Mouse (Mus musculus) layer of hippocampus, adult 18-20 months (tissue): ENCODE results near the gene Adam19. TPM values are rescaled to one million over a fixed set of nuclear protein-coding genes. Genes with fewer than 3 reads are reported as not detected.
"Not testable (repeated sequence)": the region's sequence is repeated elsewhere in the genome, so short reads cannot be mapped to it uniquely, and the experiment has no call there.

ENCODE experiments used
- DNase-seq, 2 experiments: peaks; one replicate each; pipeline ENCODE4 v3.0.0; 2022; ENCODE audit warnings: low spot score in 2 of 2
- long read RNA-seq: library from polyadenylated mRNA; stranded (forward); transcript quantifications from one replicate; pipeline ENCODE4 v2.0.0, GENCODE M21; 2021
- total RNA-seq, 2 experiments: library from RNA; stranded (reverse); gene quantifications; 2 replicates each; pipeline ENCODE4 v1.2.3; 2021

Gene Adam19
- total RNA-seq = 10 to 100 TPM; 10.5 to 10.9 TPM
- long read RNA-seq, full-length matches to known transcripts = 5 of 16 reads
- long read RNA-seq, partial matches to known transcripts = 2 of 16 reads
- long read RNA-seq, other reads (novel, unspliced or antisense) = 9 of 16 reads

GRCm38 (mm10) chr11:46055896-46056769 is at the start of gene Adam19:
Gene Adam19, plus strand, starts transcription at chr11:46055992.
- peak in 1 of 2 experiments; percentile 62 for DNase-seq

GRCm38 (mm10) chr11:46016061-46016460 is 39.7 kb upstream of the Adam19 start:
- peak; percentile 37 to 82 for DNase-seq

- DNase-seq = no peak
These were observed 35.5 kb upstream of the Adam19 start for GRCm38 (mm10) chr11:46020246-46020645.

- DNase-seq = no peak
These were observed 33.9 kb upstream of the Adam19 start for GRCm38 (mm10) chr11:46021850-46022249.

- no peak for DNase-seq
These were observed 32.8 kb upstream of the Adam19 start for GRCm38 (mm10) chr11:46022983-46023382.

GRCm38 (mm10) chr11:46025962-46026392 is 29.8 kb upstream of the Adam19 start:
- no peak for DNase-seq

GRCm38 (mm10) chr11:46027952-46028814 is 27.6 kb upstream of the Adam19 start:
- DNase-seq = no peak

- DNase-seq = no peak
These were observed 26.3 kb upstream of the Adam19 start for GRCm38 (mm10) chr11:46029485-46029884.

GRCm38 (mm10) chr11:46030026-46030425 is 25.8 kb upstream of the Adam19 start:
- DNase-seq = no peak

GRCm38 (mm10) chr11:46031470-46031869 is 24.3 kb upstream of the Adam19 start:
- no peak for DNase-seq

- no peak for DNase-seq
These were observed 22.8 kb upstream of the Adam19 start for GRCm38 (mm10) chr11:46032956-46033355.

- no peak for DNase-seq
These were observed 19.4 kb upstream of the Adam19 start for GRCm38 (mm10) chr11:46036374-46036773.

- DNase-seq = no peak
These were observed 16.9 kb upstream of the Adam19 start for GRCm38 (mm10) chr11:46038901-46039300.

- peak in 1 of 2 experiments; percentile 16 for DNase-seq
These were observed 16.5 kb upstream of the Adam19 start for GRCm38 (mm10) chr11:46039335-46039734.

- DNase-seq = no peak
These were observed 14.8 kb upstream of the Adam19 start for GRCm38 (mm10) chr11:46040841-46041556.

- DNase-seq = no peak
These were observed 14.1 kb upstream of the Adam19 start for GRCm38 (mm10) chr11:46041607-46042267.

- DNase-seq = no peak
These were observed 11.0 kb upstream of the Adam19 start for GRCm38 (mm10) chr11:46044781-46045180.

- DNase-seq = no peak
These were observed 8.5 kb upstream of the Adam19 start for GRCm38 (mm10) chr11:46047264-46047663.

GRCm38 (mm10) chr11:46052105-46052659 is 3.6 kb upstream of the Adam19 start, which contains the start of gene Gm12166:
Gene Gm12166, minus strand, starts transcription at chr11:46052321.
- peak in 1 of 2 experiments; percentile 57 for DNase-seq

- not testable (repeated sequence) for DNase-seq
These were observed 2.3 kb upstream of the Adam19 start for GRCm38 (mm10) chr11:46053457-46053856.
